Mouse (Mus musculus) lung, adult 2 months (tissue): Measurements from ENCODE around the gene Gm20388. TPM values are rescaled to one million over a fixed set of nuclear protein-coding genes. Genes with fewer than 3 reads are reported as not detected.

Experiments
- DNase-seq: peaks from one replicate; pipeline ENCODE4 v3.0.0; 2022
- H3K4me1 ChIP-seq: fragments of 200-500 bp; 2 replicates; pipeline ENCODE4 v1.6.1; 2011; ENCODE audit warnings: low read length; ENCODE audit not compliant: control insufficient read depth, insufficient read depth
- H3K4me3 ChIP-seq: fragments of 200-500 bp; replicated peaks from 2 replicates; pipeline ENCODE3; 2011; ENCODE audit warnings: low read depth, mild to moderate bottlenecking, control low read depth, low read length; ENCODE audit errors: extremely low read depth
- CTCF ChIP-seq: fragments of 200-500 bp; IDR thresholded peaks from 2 replicates; pipeline ENCODE4 v1.5.1; 2011; ENCODE audit warnings: mild to moderate bottlenecking, low read length, control low read depth; ENCODE audit not compliant: insufficient read depth
- POLR2A ChIP-seq: fragments of 200-500 bp; IDR thresholded peaks from 2 replicates; pipeline ENCODE4 v1.6.1; 2011; ENCODE audit warnings: low read depth, mild to moderate bottlenecking, control low read depth, low read length, borderline replicate concordance; ENCODE audit errors: extremely low read depth
- WGBS: fragments of 180-500 bp; shearing (Covaris S2); methylation state at CpG from one replicate; pipeline ENCODE4 v1.1.7; 2018; 5-methylcytosine and 5-hydroxymethylcytosine counted together
- polyA plus RNA-seq: library from polyadenylated mRNA; depleted of rRNA; stranded (reverse); fragments of >200 nt; gene quantifications from 2 replicates; pipeline ENCODE4 v1.2.3, GENCODE M21; 2012

Gene Gm20388
- polyA plus RNA-seq, 1 experiment = 67.8 TPM

GRCm38 (mm10) chr8:122003646-122004045 is 2093.0 kb downstream of the Gm20388 start:
- WGBS = 62% methylated on average over 8 of the region's 8 CpGs
- no peak overlapping the region for H3K4me3 ChIP-seq
- H3K4me1 ChIP-seq = peaks cover 9% of the 10 kb centered on the region
- DNase-seq = no peak
- no peak for TF ChIP-seq CTCF
- no peak for TF ChIP-seq POLR2A

DNA sequence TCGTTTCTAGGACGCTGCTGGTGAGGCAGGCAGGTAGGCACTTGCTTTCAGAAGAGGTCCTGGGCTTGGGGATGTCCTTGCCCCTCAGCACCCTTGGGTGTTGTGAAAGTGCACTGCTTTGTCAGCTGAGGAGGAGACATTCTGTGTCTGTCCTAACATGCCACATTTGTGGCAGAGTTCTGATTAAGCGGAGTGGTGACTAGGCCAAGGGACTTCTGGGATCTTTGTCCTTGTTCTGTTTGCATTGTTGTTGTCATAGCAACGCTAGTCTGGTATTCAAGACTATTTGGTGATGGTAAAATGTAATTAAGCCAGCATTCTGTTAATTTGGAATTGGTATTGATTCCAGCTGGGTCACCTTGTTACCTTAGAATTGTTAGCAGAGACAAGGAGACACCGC is 2093.5 kb downstream of the Gm20388 start:
- DNase-seq = no peak
- whole genome bisulfite sequencing = 86% methylated on average over 5 of the region's 5 CpGs
- Histone ChIP-seq H3K4me1 (peaks cover 9% of the 10 kb centered on the region), H3K4me3 (no peak overlapping the region)
- TF ChIP-seq POLR2A (no peak), CTCF (no peak)

GRCm38 (mm10) chr8:122005422-122006204 is 2095.0 kb downstream of the Gm20388 start:
- DNase-seq = no peak
- Histone ChIP-seq H3K4me1 (peaks cover 6% of the 10 kb centered on the region), H3K4me3 (no peak overlapping the region)
- no peak for TF ChIP-seq POLR2A
- no peak for TF ChIP-seq CTCF
- WGBS = 89% methylated on average over 25 of the region's 25 CpGs

DNA sequence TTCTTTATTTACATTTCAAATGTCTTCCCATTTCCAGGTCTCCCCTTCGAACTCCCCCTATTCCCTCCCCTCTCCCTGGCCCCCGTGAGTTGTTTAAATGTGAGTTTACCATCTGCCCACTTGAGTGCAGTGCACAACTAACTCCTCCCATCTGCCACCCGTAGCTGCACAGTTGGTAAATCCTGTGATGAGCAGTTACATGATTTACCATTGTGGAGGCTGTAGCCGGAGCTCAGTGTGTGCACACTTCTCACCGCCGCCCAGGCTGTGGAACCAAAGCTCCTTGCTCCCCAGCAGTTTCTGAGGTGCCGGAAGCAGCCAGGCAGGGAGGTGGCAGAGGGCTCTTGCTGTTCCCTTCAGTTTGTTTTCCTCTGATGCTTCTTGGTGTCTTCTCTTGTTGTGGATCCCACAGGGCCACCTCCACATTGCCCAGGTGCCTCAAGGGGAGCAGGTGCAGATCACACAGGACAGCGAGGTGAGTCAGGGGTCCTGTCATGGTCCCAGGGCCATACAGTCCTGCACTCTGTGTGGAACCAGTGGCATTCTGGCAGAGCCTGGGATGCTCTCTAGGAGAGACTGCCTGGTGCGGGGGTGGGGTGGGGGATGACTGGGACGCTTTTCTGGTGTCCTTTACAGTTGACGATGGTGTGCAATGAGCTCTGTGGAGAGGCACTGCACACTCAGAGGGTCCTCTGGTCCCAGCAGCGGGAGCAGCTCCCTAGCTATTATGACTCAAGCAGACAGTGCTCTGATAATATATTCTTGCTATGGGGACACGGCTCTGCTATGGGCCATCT is 2096.2 kb downstream of the Gm20388 start:
- WGBS = 87% methylated on average over 13 of the region's 13 CpGs
- no peak overlapping the region for H3K4me3 ChIP-seq
- peaks cover 6% of the 10 kb centered on the region for H3K4me1 ChIP-seq
- no peak for TF ChIP-seq CTCF
- TF ChIP-seq POLR2A = no peak
- DNase-seq = no peak

DNA sequence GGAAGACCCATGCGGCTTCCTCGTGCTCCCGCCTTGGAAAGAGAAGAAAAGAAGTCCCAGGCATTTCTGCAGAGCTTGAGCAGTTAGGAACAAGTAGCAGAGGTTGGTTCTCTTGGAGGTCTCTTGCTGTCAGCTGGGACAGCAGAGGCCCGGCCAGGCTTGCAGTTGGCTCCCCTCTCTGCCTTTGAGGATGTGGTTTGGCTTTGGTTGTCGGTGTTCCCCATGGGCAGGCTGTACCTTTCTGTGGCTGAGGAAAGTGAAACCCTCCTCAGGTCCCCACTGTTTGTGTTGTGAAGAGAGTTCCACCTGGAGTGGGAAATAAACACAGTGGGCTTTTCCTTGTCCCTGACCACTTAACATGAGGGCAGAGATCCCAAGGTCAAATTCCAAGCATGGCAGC is 2097.8 kb downstream of the Gm20388 start:
- DNase-seq = no peak
- WGBS = 77% methylated on average over 5 of the region's 5 CpGs
- H3K4me3 ChIP-seq = no peak overlapping the region

DNA sequence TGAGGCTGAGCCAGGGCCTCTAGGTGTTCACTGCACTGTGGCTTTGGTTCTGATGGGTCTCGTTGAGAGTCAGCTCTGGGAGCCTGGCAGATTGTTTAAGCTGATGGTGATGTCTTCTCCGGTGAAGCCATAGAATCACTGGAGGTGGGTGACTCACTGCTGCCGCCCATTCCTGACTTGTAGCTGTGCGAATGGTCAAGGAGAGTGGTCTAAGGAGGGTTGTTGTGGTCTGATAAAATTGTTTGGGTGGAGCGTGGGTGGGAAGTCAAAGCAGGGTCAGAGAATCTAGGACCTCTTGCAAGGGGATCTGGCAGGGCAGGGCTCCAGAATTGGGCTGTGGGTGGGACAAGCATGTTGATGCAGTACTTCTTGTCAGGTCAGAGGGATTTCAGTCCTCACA is 2100.0 kb downstream of the Gm20388 start:
- TF ChIP-seq POLR2A (no peak), CTCF (no peak)
- Histone ChIP-seq H3K4me3 (no peak overlapping the region), H3K4me1 (no peaks in the 10 kb centered on the region)
- WGBS = 80% methylated on average over 5 of the region's 5 CpGs
- no peak for DNase-seq

More for the DNA sequence above, 2097.8 kb downstream of the Gm20388 start:
- TF ChIP-seq POLR2A = no peak
- no peak for TF ChIP-seq CTCF
- H3K4me1 ChIP-seq = no peaks in the 10 kb centered on the region; the same call in none of the 2 replicates

DNA sequence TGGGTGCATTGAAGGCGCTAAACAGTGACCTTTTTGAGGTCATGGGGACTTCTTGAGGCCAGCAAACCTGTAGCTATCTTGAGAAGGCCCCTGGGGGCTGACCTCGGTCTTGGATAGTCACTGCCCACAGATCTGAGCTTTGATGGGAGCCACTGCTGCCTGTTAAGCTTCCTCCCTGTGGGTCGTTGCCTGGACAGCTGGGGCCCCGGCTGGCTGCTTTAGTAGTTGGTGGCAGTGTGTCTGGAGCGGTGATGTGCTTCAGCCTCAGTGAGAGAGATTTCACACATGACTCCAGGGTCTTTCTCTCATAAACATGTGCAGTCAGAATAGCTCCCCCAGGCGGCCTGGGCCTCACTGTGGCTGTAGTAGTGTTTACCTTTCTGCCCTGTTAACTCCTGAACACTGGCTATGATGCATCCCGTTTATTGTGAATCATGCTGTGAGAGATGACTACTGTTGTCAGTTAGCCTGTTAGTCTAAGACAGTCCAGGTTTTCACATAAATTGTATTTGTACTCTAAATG is 2100.5 kb downstream of the Gm20388 start:
- no peak for TF ChIP-seq CTCF
- TF ChIP-seq POLR2A = no peak
- no peak for DNase-seq
- no peaks in the 10 kb centered on the region for H3K4me1 ChIP-seq
- 74% methylated on average over 7 of the region's 7 CpGs for WGBS
- no peak overlapping the region for H3K4me3 ChIP-seq

DNA sequence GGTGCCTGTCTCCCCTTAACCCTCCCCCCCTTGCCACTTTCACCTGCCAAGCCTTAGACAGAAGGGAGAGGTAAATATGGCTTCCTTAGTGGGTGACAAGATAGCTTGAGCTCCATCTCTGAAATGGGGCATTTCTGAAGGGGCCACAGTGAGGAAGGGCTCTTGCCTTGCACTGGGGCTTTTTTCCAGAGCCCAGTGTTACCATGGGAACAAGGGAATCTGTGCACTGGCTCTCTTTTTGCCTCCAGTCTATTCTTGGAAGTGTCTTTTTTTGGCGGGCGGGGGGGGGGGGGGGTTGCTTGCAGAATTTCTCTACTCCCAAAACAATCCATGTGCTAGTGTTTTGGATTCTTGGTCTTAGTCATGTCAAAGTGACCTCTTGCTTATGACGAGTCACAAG is 2104.0 kb downstream of the Gm20388 start:
- Histone ChIP-seq H3K4me1 (no peaks in the 10 kb centered on the region), H3K4me3 (no peak overlapping the region)
- TF ChIP-seq CTCF (no peak), POLR2A (no peak)
- 72% methylated on average over 3 of the region's 3 CpGs for WGBS
- no peak for DNase-seq

DNA sequence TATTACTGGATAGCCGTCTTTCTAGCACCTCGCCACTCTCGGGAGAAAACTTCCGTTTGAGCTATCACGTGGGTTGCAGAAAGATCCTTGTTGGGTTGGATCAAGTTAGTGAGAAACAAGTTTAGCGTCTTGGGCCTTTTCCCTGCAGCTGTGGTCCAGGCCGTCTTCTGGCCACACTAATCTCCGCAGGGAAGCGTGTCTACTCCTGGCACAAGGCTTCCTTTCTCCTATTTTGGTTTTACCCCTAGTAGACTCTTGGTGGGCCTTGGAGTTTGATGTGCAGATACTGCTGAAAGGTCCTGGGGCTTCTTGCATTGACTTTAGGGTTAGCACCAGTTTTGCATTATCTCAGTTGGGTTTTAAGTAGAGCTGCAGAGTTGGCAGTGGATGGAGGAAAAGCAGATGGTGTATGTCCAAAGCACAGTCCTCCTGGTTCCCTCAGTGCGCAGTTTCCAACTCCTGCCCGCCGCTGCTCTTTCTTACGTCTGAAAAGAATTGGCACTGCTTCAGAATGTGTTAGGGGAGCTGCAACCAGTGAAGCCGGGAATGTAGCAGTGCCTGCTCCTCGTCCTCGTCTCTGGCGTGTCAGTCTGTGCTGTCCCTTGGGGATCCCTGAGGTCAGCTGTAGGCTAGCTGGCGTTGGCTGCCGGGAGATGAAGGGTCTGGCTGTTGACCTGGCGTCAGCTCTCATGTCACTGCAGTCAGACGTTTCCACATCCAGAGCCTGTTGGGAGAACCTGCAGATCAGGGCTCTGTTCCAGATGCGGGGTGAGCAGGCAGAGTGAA is 2107.6 kb downstream of the Gm20388 start:
- DNase-seq = no peak
- peaks cover 7% of the 10 kb centered on the region for H3K4me1 ChIP-seq

GRCm38 (mm10) chr8:122019162-122019561 is 2108.5 kb downstream of the Gm20388 start:
- Histone ChIP-seq H3K4me1 (peaks cover 7% of the 10 kb centered on the region), H3K4me3 (no peak overlapping the region)
- WGBS = 100% methylated on average over 1 of the region's 1 CpGs
- DNase-seq = no peak
- TF ChIP-seq CTCF = no peak
- TF ChIP-seq POLR2A = no peak

More for the DNA sequence above, 2107.6 kb downstream of the Gm20388 start:
- H3K4me3 ChIP-seq = no peak overlapping the region
- WGBS = 65% methylated on average over 22 of the region's 22 CpGs
- TF ChIP-seq CTCF (no peak), POLR2A (no peak)
